Mouse (Mus musculus): ENCODE data around the gene Il9.

Il9 gene

DNA sequence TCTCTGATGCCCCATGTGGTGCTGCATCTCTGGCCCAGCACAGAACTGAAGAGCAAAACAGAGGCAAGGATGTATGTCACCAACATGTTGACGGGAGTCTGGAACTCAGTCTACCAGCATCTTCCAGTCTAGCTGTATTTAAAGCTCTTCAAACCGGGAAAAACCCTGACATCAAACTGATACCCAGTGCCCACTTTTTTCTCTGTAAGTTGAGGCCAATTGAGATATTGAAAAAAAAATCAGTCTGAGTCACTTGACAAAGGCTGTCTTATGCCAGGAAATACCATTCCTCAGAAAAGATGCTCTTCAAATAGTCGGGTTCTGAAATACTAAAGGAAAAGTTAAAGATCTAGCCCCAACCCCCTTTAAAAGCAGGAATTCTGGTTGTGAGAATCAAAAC, at the start of gene Il9:
Gene Il9 (minus strand): TSS at position 101 of the 400 bp plus-strand sequence.
- in situ Hi-C loops (cut with MboI) = no loop called here

GRCm38 (mm10) chr13:56529685-56530084, 47.6 kb upstream of the Il9 start:
- in situ Hi-C loops (cut with MboI) = no loop called here

DNA sequence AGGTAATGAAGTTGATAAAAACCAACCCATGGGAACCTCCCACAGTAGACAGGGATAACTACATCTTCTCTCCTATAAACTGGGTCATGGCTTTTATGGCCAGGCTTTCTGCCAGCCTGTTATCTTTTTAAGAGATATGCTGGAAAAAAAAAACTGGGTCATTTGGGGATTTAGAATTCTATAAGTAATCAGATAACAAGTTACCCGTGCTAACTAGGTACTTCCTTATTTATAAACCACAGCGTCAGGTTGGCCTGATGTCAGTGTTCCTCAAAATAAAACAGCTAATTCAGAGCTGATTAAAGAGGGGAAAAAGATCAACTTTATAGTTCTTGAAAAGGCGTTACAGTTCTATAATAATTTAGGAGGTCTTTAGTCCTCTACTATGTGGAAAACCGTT, 47.0 kb upstream of the Il9 start:
- in situ Hi-C loops (cut with MboI) = no loop called here

DNA sequence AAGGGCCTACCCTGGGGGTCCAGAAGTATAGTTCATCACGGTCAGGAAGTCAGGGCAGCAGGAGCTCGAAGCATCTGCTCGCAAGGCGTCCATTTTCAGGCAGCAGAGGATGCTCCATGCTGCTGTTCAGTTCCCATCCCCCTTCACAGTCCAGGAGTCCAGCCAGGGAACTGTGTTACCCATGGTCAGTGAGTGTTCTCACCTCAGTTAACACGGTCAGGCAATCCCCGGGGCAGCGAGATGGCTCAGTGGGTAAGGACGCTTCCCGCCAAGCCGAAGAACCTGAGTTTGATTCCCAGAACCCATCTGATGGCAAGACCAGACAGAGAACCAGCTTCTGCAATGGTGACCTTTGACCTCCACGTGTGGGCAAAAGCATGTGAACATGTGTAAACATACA, 46.2 kb upstream of the Il9 start:
- in situ Hi-C loops (cut with MboI) = no loop called here

DNA sequence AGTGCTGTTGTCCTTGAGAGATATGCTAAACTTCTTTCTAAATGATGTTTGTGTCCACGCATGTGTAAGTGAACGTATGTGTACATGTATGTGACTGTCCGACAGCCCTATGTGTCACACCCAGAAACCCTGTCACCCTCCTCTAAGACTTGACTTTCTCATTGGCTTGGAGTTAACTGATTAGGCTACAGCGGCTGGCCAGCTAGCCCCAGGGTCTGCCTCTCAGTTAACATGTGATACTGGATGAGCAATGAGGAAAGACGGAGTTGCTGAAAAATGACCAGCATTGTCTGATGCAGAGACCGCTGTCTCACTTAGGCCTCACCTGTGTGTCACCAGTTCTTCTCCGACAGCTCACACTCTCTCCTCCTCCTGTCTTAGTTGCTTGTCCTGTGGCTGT, 45.8 kb upstream of the Il9 start:
- in situ Hi-C loops (cut with MboI) = no loop called here

DNA sequence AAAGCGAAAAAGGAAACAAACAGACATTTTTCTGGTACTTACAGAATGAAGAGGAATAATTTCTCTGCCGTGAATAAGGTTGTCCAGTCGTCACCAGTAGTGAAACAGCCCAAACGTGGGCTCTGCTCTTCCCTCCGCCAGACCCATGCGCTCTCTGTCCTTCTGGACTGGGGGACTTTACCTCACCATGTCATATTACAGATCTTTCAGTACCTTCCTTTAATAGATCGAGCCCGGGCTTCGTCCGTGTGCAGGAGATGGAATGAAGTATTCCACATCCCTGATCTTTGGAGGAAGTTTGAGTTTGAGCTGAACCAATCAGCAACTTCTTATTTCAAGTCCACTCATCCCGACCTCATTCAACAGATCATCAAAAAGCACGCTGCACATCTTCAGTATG, 44.8 kb upstream of the Il9 start:
- in situ Hi-C loops (cut with MboI) = no loop called here

GRCm38 (mm10) chr13:56522821-56523167, 40.7 kb upstream of the Il9 start:
- in situ Hi-C loops (cut with MboI) = no loop called here

DNA sequence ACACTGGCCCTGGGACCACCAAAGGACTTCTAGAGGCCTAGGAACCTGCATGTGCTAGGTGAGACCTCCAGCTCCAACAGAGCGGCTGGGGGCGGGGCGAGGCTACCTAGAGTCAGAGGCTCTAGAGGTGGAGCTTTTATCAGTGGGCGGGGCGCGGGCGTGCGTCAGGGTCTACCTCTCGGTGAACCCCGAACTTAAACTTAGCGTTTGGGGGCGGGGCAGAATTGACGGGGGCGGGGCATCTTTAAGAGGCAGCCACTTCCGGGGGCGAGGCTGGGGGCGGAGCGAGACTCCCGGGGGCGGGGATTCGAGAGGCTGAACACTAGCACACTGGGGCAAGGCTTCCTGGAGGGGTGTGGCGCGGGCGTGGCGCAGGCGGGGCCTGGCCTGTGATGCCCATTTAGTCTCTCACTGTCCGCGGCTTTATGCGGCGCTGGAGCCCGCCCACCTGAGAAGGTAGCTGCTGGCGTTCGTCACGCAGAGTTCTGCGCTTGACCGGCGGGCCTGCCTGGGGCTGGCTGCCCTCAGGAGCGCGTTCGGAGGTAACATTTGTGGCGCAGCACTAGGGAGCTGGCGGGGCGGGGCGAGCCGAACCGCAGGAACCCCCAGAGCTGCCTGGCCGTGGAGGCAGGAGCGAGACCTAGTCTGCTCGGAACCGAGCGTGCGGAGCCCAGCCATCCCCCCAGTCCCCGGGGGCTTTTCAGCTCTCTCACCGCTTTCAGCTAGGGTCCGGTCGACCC, 40.2 kb upstream of the Il9 start, which contains the start of gene Fbxl21:
Gene Fbxl21 (plus strand): TSS at position 392 of the 740 bp plus-strand sequence.
- in situ Hi-C loops (cut with MboI) = no loop called here

GRCm38 (mm10) chr13:56516816-56517215, 34.8 kb upstream of the Il9 start:
- in situ Hi-C loops (cut with MboI) = no loop called here

DNA sequence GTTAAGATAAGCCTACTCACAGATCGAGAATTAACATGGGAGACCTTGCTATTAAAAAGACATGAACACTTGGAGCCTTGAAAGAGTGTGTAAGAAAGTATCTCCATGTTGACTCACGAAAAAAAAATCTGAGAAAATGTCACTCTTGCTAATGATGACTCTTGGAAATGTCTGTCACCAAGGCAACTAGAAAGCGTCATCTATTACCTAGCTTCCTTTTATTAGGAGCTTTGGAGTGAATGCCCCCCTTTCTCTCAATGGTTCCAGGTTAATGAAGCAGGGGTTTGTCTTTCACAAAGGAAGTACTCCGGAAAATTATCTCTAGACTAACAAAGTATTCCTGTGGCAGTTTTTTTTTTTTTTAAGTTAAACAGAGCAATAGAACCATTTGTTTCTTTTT, 34.3 kb upstream of the Il9 start:
- in situ Hi-C loops (cut with MboI) = no loop called here

DNA sequence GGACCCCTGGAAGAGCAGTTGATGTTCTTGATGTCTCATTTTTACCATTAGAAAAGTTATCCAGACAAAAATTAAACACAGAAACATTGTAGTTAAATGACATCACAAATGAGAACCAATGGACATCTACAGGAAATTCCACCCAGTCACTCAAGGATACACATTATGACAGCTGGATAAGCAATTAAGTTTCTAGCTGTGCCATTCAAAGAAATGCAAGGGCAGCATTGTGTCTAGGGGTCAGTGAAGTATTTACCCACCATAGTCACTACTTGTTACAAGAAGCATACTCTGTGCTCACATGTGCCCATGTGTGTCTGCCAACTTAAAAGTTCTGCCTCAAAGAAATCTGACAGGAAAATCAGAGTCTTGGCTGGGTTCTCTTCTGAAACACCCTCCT, 31.5 kb upstream of the Il9 start:
- in situ Hi-C loops (cut with MboI) = no loop called here

DNA sequence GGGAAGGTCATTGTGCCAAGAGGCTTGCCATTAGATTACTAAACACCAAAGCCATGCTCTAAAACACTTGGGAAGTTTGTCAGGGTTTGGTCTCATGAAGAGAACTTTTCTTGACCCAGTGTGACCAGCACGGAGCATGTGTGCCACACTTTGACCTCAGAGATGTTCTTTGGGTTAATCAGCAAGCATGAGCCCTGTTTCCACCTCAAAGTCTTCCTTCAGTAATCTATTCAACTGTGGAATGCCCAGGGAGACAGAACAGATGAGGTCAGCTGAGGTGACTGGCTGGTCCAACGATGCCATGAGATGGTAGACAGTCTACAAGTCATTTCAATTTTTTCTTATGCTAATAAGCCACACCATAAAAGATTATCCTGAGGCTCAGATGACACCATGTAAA, 27.8 kb upstream of the Il9 start:
- in situ Hi-C loops (cut with MboI) = no loop called here

GRCm38 (mm10) chr13:56506871-56507496, 24.9 kb upstream of the Il9 start:
- in situ Hi-C loops (cut with MboI) = no loop called here

DNA sequence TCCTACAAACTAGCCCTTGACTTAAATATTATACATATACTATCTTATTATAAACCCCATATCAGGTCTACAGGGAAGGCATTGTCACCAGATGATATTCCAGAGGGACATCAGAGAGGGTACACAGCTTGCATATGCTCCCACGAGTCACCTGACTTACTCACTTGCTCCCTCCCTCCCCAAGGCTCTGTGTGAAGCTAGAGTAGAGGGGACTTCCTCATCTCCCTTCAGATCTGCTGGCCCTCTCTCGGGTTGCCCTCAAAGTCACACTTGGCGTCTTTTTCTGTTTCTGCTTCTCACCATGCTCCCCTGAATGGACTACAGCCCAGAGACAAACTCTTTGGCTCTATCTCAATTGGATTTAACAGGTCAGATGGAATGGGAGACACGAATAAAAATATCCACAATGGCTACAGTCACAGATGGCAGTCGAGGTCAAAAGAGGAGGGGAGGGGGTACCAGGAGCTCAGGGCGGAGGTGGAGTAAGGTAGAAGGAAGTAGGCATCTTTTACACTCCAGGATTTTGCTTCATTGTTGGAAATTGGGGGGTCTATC, 19.9 kb upstream of the Il9 start:
- in situ Hi-C loops (cut with MboI) = no loop called here

DNA sequence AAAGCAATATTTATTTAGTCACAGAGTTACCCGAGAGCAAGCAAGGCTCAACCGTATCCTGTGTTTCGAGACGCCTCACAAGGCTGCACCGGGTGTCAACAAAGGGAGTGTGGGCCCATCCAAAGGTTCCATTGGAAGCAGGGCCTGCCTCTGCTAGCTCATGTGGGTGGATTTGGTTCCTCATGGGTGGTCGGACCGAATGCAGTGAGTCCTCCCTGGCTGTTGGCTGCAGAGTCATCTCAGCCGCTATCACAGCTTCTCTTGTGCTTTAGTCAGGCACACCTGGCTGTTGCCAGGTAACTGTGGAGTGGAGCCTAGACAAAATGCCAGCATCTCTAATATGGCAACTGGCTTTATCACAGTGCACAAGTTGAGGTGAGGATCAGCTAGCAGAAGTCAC, 18.6 kb upstream of the Il9 start:
- in situ Hi-C loops (cut with MboI) = no loop called here

GRCm38 (mm10) chr13:56500132-56500531, 18.1 kb upstream of the Il9 start:
- in situ Hi-C loops (cut with MboI) = no loop called here

DNA sequence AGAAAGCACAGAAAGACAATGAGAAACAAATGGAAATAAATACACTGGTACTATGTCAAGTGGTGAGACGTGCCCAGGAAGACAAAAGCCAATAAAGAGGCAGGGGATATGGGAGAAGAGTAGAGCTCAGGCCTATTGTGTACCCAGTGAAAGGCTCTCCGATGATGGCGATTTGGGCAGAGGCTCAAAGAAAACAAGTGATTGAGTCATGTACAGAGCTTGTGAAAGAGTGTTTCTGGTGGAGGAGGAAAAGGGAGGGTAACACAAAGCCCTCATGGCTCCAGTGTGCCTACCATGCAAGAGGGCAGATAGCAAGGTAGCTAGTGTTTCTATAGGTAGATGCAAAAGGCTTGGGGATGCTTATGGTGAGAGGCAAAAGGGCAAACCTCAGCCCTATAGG, 12.4 kb upstream of the Il9 start:
- in situ Hi-C loops (cut with MboI) = no loop called here

- in situ Hi-C loops (cut with MboI) = no loop called here
Measured at GRCm38 (mm10) chr13:56488012-56488411, 6.0 kb upstream of the Il9 start.

GRCm38 (mm10) chr13:56478027-56478426, 4.0 kb downstream of the Il9 start:
- in situ Hi-C loops (cut with MboI) = no loop called here

- in situ Hi-C loops (cut with MboI) = no loop called here
Measured at GRCm38 (mm10) chr13:56477271-56477670, 4.8 kb downstream of the Il9 start.

- in situ Hi-C loops (cut with MboI) = no loop called here
Measured at GRCm38 (mm10) chr13:56476790-56477189, 5.3 kb downstream of the Il9 start.

DNA sequence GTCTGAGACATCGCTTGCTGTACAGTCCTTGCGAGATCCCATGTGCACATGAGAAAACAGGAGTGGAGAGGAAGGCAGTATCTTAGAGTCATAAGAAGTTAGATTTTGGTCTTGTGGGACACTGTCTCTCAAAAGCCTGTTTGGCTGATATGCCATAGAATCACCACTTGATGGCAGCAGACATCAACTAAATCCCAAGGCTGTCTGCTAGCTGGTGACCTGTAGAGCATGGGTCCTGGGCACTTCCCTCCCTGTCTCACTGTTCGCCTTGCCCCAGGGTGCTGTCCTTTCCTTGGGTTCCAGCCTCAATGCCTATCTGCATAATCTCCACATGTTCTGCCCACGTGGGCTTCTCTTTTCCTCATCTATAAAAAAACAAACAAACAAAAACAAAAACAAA, 6.7 kb downstream of the Il9 start:
- in situ Hi-C loops (cut with MboI) = no loop called here

- in situ Hi-C loops (cut with MboI) = no loop called here
Measured at GRCm38 (mm10) chr13:56472661-56473060, 9.4 kb downstream of the Il9 start.

DNA sequence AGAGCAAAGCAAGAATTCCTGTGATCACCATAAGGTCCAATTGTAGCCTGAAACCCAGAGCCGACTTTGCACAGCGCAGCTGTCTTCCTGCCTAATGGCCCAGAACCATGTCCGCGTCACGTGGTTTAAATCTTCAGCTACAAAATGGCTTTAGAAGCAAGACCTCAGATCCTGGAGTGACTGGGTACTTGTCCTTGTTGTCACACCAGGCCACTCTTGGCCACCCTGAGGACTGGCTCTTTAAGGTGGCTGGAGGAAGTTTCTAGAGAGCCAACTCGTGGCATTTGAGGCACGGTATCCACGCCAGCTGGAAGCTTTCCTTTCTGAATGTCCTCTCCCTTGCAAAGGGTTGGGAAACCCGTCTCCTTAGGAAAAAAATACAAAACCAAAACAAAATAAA, 10.1 kb downstream of the Il9 start:
- in situ Hi-C loops (cut with MboI) = no loop called here

All from mature B cell (primary cell).